Mouse (Mus musculus): Measurements from ENCODE around the gene Apoc1.

Gene Apoc1

DNA sequence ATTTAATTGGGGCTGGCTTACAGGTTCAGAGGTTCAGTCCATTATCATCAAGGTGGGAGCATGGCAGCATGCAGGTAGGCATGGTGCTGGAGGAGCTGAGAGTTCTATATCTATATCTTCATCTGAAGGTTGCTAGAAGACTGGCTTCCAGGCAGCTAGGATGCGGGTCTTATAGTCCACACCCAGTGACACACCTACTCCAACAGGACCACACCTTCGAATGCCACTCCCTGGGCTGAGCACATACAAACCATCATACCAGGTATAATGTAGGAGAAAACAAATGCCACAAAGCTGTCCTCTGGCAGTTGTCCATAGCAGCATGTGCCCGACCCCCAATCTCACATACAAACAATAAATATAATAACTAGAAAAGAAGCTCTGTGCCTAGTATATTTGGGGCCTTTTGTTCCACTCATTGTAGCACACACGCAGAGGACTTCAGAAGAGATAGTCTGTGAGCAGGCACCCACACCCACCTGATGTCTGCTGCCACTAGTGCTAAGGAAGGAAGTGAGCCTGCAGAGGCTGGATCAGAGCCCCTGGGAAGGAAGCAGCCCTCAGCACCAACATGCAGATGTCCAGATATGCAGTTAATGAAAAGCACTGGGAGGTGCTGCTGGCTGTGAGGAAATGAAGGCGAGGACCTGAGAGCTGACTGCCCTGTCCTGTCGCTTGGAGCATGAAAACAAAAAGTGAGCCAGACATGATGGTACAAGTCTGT, 41.2 kb downstream of the Apoc1 start:
- no peak for ATAC-seq (ENCODE audit: insufficient number of reproducible peaks, low FRiP score, low TSS enrichment)

GRCm38 (mm10) chr7:19641223-19641622, 51.2 kb downstream of the Apoc1 start:
- ATAC-seq (ENCODE audit: insufficient number of reproducible peaks, low FRiP score, low TSS enrichment) = no peak
